Mouse (Mus musculus): ENCODE data around the gene Dcdc2b. TPM values are rescaled to one million over a fixed set of nuclear protein-coding genes. Genes with fewer than 3 reads are reported as not detected.
A peak's percentile ranks its signal among the peaks of the same experiment; 100 is the strongest.

Gene Dcdc2b
- polyA plus RNA-seq, 1 experiment: 0.40 TPM

GRCm38 (mm10) chr4:129645204-129645603 is 31.1 kb upstream of the Dcdc2b start:
- H3K79me2 ChIP-seq (ENCODE audit: control insufficient read depth, insufficient read depth): peaks cover 4% of the 10 kb centered on the region
- no peak overlapping the region for H3ac ChIP-seq (ENCODE audit: control insufficient read depth, insufficient read length, low read depth)
- peaks cover 51% of the 10 kb centered on the region for H3K36me3 ChIP-seq (ENCODE audit: control insufficient read depth, insufficient read depth)
- H3K27me3 ChIP-seq (ENCODE audit: control insufficient read depth, insufficient read depth, insufficient read length): no peaks in the 10 kb centered on the region
- peaks cover 2% of the 10 kb centered on the region for H3K79me3 ChIP-seq (ENCODE audit: low read depth)
- no peak overlapping the region for H3K4me3 ChIP-seq (ENCODE audit: insufficient read depth, poor library complexity, severe bottlenecking)
- TF ChIP-seq CEBPB (IDR thresholded peaks at IDR 0.05; ENCODE audit: low read depth) (no peak), MAX (IDR thresholded peaks at IDR 0.05) (no peak)

DNA sequence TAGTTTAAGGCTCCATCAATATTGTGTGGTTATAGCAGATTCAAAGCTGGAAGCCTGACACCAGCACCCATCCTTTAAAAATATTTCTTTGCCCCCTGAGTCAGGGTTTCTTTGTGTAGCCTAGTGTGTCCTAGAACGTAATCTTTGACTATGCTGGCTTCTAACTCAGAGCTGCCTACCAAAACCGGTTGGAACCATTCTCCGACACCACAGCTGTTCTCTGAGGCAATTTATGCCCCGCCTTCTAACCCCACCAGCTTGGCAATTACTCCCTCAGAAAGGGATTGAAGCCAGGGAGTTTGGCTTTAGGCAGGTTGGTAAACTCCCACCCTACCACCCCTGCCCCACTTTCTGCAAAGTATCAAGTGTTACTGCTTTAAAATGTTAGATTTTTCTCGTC is 27.7 kb upstream of the Dcdc2b start:
- Histone ChIP-seq H3K79me2 (ENCODE audit: control insufficient read depth, insufficient read depth) (peaks cover 36% of the 10 kb centered on the region), H3K36me3 (ENCODE audit: control insufficient read depth, insufficient read depth) (peaks cover 48% of the 10 kb centered on the region), H3K4me3 (ENCODE audit: insufficient read depth, poor library complexity, severe bottlenecking) (no peak overlapping the region), H3K79me3 (ENCODE audit: low read depth) (peaks cover 25% of the 10 kb centered on the region), H3ac (ENCODE audit: control insufficient read depth, insufficient read length, low read depth) (peak overlapping the region; percentile 32), H3K27me3 (ENCODE audit: control insufficient read depth, insufficient read depth, insufficient read length) (no peaks in the 10 kb centered on the region)
- TF ChIP-seq FOSL1 (IDR thresholded peaks at IDR 0.05; ENCODE audit: insufficient read depth, low read length, poor library complexity, severe bottlenecking) (no peak), MYOD1 (IDR thresholded peaks at IDR 0.05; ENCODE audit: control insufficient read depth, insufficient read length, low read depth) (peak; percentile 9), MYOG (IDR thresholded peaks at IDR 0.05; ENCODE audit: control insufficient read depth, extremely low read depth, insufficient read length) (no peak)

- peaks cover 45% of the 10 kb centered on the region for H3K79me2 ChIP-seq (ENCODE audit: control insufficient read depth, insufficient read depth)
Observed at GRCm38 (mm10) chr4:129640638-129641467, 26.8 kb upstream of the Dcdc2b start, which contains the start of gene Txlna. Gene Txlna, minus strand, starts transcription at chr4:129641065.

DNA sequence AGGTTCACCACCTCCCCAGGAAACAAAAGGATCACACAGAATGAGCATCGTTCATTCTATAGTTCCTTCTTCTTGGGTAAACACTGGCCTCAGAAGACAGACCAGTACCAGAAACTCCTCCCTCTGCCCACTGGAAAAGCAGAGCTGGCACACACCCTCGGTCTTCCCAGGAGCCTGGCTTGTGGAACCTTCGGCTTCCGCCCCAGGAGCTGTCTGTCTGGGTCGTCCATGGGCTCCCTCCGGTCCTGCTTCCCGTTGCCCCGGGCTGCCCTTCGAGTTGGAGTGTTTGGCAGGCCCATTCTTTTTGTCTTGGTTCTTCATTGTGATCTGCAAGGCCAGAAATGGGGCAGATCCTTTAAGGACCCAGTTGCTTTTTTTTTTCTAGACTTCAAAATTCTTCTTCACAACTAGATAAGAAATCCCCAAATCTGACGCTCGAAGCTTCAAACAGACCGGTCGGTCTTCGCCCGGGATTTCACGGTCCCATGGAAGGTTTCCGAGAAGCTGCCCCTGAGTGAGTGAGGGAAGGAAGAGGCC is 26.1 kb upstream of the Dcdc2b start:
- H3ac ChIP-seq (ENCODE audit: control insufficient read depth, insufficient read length, low read depth): peak overlapping the region; percentile 88
- H3K4me3 ChIP-seq (ENCODE audit: insufficient read depth, poor library complexity, severe bottlenecking): peak overlapping the region; percentile 53
- H3K79me3 ChIP-seq (ENCODE audit: low read depth): peaks cover 28% of the 10 kb centered on the region
- H3K36me3 ChIP-seq (ENCODE audit: control insufficient read depth, insufficient read depth): peaks cover 44% of the 10 kb centered on the region
- TF ChIP-seq CEBPB (IDR thresholded peaks at IDR 0.05; ENCODE audit: low read depth) (no peak), MAX (IDR thresholded peaks at IDR 0.05) (no peak)
- no peaks in the 10 kb centered on the region for H3K27me3 ChIP-seq (ENCODE audit: control insufficient read depth, insufficient read depth, insufficient read length)
- peaks cover 46% of the 10 kb centered on the region for H3K79me2 ChIP-seq (ENCODE audit: control insufficient read depth, insufficient read depth)

More at GRCm38 (mm10) chr4:129640638-129641467, 26.8 kb upstream of the Dcdc2b start, which contains the start of gene Txlna:
- Histone ChIP-seq H3K79me3 (ENCODE audit: low read depth) (peaks cover 28% of the 10 kb centered on the region), H3K27me3 (ENCODE audit: control insufficient read depth, insufficient read depth, insufficient read length) (no peaks in the 10 kb centered on the region), H3K36me3 (ENCODE audit: control insufficient read depth, insufficient read depth) (peaks cover 48% of the 10 kb centered on the region), H3ac (ENCODE audit: control insufficient read depth, insufficient read length, low read depth) (peak within 1 kb of the TSS; percentile 88), H3K4me3 (ENCODE audit: insufficient read depth, poor library complexity, severe bottlenecking) (peak within 1 kb of the TSS; percentile 53)
- TF ChIP-seq CTCF (IDR thresholded peaks at IDR 0.05; ENCODE audit: control insufficient read depth, insufficient read depth, insufficient read length) (no peak), USF1 (IDR thresholded peaks at IDR 0.05; ENCODE audit: low read depth) (peak; percentile 33)

DNA sequence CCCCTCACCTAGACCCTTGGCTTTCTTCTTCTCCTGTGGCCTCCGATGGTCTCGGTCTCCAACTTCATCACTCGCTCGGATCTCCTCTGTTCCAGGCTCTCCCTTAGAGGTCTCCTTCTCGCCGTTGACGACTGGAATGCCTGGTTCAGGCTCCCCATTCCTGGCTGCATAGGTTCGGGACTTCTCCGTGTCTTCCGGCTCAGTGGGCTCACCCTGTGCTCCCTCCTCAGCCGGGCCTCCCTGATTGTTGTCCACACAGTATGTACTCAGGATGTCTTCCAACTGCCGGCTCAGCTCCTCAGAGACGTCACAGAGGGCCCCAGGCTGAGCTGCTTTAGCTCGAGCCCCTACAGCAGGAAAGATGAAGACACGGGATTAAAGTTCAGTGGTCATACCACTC is 25.2 kb upstream of the Dcdc2b start:
- TF ChIP-seq MYOG (IDR thresholded peaks at IDR 0.05; ENCODE audit: control insufficient read depth, extremely low read depth, insufficient read length) (no peak), CEBPB (IDR thresholded peaks at IDR 0.05; ENCODE audit: low read depth) (no peak), FOSL1 (IDR thresholded peaks at IDR 0.05; ENCODE audit: insufficient read depth, low read length, poor library complexity, severe bottlenecking) (no peak), CTCF (IDR thresholded peaks at IDR 0.05; ENCODE audit: control insufficient read depth, insufficient read depth, insufficient read length) (no peak), MAX (IDR thresholded peaks at IDR 0.05) (no peak), USF1 (IDR thresholded peaks at IDR 0.05; ENCODE audit: low read depth) (no peak), MYOD1 (IDR thresholded peaks at IDR 0.05; ENCODE audit: control insufficient read depth, insufficient read length, low read depth) (no peak)
- Histone ChIP-seq H3ac (ENCODE audit: control insufficient read depth, insufficient read length, low read depth) (peak overlapping the region; percentile 46), H3K4me3 (ENCODE audit: insufficient read depth, poor library complexity, severe bottlenecking) (no peak overlapping the region), H3K79me2 (ENCODE audit: control insufficient read depth, insufficient read depth) (peaks cover 46% of the 10 kb centered on the region), H3K79me3 (ENCODE audit: low read depth) (peaks cover 28% of the 10 kb centered on the region), H3K27me3 (ENCODE audit: control insufficient read depth, insufficient read depth, insufficient read length) (no peaks in the 10 kb centered on the region), H3K36me3 (ENCODE audit: control insufficient read depth, insufficient read depth) (peaks cover 46% of the 10 kb centered on the region)

DNA sequence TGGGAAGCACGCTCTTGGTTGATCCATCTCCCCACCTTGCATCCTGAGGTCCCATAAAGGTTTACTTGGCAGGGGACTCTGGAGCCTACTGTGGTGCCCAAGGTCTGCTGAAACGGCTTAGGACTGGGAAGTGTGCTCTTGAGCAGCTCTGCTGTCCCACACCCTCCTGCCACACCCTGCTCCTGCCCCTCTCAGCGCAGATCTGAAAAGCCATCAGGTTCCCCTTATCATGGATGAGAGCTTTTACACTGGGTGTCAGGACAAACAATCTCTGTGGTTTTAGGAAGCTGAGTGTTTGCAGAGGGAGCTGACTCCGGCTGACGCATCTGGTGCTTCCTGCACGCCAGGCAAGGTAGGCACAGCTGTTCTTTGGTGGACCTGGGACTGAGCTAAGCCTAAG is 19.8 kb upstream of the Dcdc2b start:
- no peak for TF ChIP-seq FOSL1 (IDR thresholded peaks at IDR 0.05; ENCODE audit: insufficient read depth, low read length, poor library complexity, severe bottlenecking)
- no peak for TF ChIP-seq CEBPB (IDR thresholded peaks at IDR 0.05; ENCODE audit: low read depth)
- no peak for TF ChIP-seq MYOD1 (IDR thresholded peaks at IDR 0.05; ENCODE audit: control insufficient read depth, insufficient read length, low read depth)
- no peak for TF ChIP-seq MAX (IDR thresholded peaks at IDR 0.05)
- no peak for TF ChIP-seq MYOG (IDR thresholded peaks at IDR 0.05; ENCODE audit: control insufficient read depth, extremely low read depth, insufficient read length)

More for the DNA sequence above, 19.8 kb upstream of the Dcdc2b start:
- peaks cover 29% of the 10 kb centered on the region for H3K79me2 ChIP-seq (ENCODE audit: control insufficient read depth, insufficient read depth)
- peaks cover 86% of the 10 kb centered on the region for H3K36me3 ChIP-seq (ENCODE audit: control insufficient read depth, insufficient read depth)
- no peak overlapping the region for H3K4me3 ChIP-seq (ENCODE audit: insufficient read depth, poor library complexity, severe bottlenecking)
- H3ac ChIP-seq (ENCODE audit: control insufficient read depth, insufficient read length, low read depth): no peak overlapping the region
- H3K79me3 ChIP-seq (ENCODE audit: low read depth): peaks cover 15% of the 10 kb centered on the region
- H3K27me3 ChIP-seq (ENCODE audit: control insufficient read depth, insufficient read depth, insufficient read length): no peaks in the 10 kb centered on the region

Data from C2C12 (cell line).